Mouse (Mus musculus): ENCODE measurements around the gene Hs3st3a1. TPM values are rescaled to one million over a fixed set of nuclear protein-coding genes. Genes with fewer than 3 reads are reported as not detected.

Hs3st3a1 gene
- total RNA-seq, 2 experiments from 2014 or later, result 0.36 to 0.43 TPM

DNA sequence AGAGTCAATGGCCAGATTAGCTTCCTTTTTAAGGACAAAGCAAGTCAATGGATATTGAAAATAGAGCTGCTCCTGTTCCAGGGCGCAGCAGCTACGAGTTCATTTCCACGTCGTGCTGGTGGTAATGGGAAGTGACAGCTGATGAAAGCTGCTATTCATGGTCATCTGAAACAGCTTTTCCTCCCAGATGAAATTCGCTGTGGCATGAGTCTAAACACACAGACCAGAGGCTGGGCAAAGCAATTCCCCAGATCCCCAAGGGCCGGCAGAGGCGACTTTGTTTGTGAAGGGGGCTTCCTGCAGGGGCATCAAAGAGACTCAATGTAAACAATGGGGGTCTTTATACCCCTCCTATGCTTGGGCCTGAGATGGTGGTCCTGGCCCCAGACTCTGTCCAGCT lies 114.2 kb downstream of the Hs3st3a1 start:
- no peak for DNase-seq
- intact Hi-C loops (cut with DNase I), result no loop called here

DNA sequence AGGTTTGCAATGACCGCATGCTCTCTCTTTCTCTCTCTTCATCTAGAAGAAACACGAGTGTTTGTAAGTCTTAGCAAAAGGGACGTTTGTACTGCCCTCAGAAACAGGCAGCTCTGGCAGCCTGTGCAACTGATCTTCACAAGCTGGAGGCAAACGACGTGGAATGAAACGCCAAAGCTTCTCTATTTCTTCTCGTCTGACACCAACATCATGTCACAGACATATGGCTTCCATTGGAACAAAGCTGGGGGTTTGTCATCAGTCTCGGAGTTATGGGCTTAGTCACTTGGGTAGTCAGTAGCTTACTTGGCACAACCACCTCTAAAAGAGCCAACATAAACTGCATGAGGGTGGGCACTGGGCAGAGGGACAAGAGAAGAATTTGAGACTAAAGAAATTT lies 114.8 kb downstream of the Hs3st3a1 start:
- no peak for DNase-seq
- intact Hi-C loops (cut with DNase I), result no loop called here

DNA sequence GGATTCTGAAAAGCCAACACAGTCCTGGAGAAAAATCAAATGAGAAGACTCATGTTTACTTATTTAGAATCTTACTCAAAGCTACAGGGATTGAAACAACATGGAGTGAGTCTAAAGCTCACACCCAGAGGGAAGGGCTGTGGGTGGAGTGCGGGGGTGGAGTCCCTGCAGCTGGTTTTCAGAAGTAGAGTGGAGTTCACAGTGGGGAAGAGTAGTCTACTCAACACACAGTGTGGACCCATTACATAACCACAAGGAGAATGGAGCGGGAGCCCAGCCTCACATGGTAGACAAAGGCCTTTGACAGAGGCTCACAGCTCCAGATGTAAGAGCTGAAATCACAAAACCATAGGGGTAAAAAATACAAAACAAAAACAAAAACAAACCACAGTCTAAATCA lies 123.2 kb downstream of the Hs3st3a1 start:
- intact Hi-C loops (cut with DNase I), result no loop called here
- no peak for DNase-seq

DNA sequence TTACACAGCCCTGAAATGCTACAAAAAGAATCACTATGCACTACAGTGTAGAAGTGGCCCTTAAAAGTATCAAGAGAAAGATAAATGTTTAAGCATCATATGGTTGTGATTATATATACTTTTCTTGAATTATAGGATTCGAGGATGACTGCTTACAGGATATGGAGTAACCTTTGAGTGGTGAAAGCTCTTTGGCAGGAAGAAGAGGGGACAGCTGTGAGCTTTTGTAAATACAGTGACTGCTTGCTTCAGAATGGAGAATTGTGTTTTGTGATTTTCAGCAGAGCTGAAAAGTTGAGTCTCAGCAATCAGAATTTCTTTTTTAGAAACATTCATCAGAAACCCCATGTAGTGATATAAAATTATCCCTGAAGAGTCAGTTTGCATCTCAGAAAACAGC lies 124.3 kb downstream of the Hs3st3a1 start:
- intact Hi-C loops (cut with DNase I), result no loop called here

DNA sequence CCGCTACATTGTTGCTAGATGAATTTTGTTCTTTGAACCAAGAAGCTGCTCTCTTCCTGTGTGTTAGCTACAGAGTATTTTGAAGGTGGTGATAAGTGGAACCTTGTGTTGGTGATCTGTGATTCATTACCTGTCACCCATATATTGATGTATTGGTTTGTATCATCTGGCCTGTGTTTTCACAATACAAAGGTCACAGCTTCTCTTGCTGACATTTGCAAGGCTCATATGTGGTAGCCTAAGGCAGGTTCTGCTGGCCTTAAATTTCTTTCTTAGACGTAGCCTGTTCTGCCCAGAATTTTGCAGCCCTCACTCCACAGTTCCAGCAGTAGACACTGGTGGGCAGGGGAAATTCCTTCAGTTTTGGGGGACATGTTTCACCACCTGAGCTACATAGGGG lies 125.3 kb downstream of the Hs3st3a1 start:
- intact Hi-C loops (cut with DNase I), result no loop called here
- no peak for DNase-seq

More for the DNA sequence above, 124.3 kb downstream of the Hs3st3a1 start:
- peak in 1 of 2 experiments; percentile 14 for DNase-seq

DNA sequence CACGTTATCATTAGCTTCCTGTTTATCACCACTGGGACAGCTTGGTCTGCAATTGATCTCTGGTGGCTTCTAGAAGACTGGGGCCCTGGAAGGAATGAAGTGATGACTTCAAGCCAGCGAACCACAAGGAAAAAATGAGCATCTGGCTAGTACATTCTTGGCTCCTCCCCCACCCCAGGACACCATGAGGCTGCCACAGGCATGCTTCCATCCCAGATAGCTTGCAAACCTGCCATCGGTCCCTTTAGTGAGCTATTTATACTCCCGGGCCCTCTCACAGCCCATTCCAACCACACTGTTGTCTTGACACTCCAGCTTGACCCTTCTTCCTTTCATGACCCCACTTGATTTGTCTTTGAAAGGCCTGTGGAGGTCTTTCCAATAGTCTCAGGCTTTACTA lies 127.6 kb downstream of the Hs3st3a1 start:
- intact Hi-C loops (cut with DNase I), result no loop called here
- DNase-seq, result no peak

Other genes with a start within 250 kb of the Hs3st3a1 start
- under 1 TPM in 1 of 2 experiments, not detected in 1; 0.35 TPM for gene F930015N05Rik, start 1.3 kb downstream of the Hs3st3a1 start, total RNA-seq (2021)